Mouse (Mus musculus): ENCODE results near the gene Gm21477. TPM values are rescaled to one million over a fixed set of nuclear protein-coding genes. Genes with fewer than 3 reads are reported as not detected.
"Not testable (repeated sequence)": the region's sequence is repeated elsewhere in the genome, so short reads cannot be mapped to it uniquely, and the experiment has no call there.

Gene Gm21477
- polyA plus RNA-seq (2012; rRNA removed) = not detected in 2 replicates

DNA sequence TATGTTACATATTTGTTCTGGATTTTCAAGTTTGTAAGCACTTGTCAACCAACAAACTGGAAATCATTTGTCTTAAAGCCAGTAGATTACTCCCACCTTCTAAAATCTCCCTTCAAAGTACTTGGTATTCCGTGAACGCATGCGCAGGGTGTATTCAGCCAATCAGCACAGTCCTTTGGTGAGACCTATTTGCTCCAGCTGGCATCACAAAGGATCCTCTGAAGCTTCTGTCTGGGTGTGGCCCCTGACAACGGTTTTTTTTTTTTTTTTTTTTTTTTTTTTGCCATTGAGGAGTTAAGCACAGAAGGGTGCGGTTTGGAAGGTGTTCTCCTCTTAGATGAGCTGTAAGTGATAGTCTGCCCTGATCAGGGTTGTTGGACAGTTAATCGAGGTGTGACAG is at the start of gene Gm21477:
TSS of gene Gm21477 (plus strand) at position 301 of the 400 bp plus-strand sequence.
- not testable (repeated sequence) for DNase-seq (ENCODE audit: low read depth)

Data from gonadal fat pad, adult 2 months (tissue).